Mouse (Mus musculus) stomach, postnatal 0 days (tissue): ENCODE measurements around the gene Olfr766-ps1.

Experiments
- CTCF ChIP-seq: IDR thresholded peaks from 2 replicates; pipeline ENCODE4 v1.5.1; 2016; ENCODE audit warnings: antibody characterized with exemption, low read depth, mild to moderate bottlenecking, moderate library complexity
- EP300 ChIP-seq: optimal IDR thresholded peaks from 2 replicates; pipeline ENCODE3; 2016; ENCODE audit warnings: antibody characterized with exemption

DNA sequence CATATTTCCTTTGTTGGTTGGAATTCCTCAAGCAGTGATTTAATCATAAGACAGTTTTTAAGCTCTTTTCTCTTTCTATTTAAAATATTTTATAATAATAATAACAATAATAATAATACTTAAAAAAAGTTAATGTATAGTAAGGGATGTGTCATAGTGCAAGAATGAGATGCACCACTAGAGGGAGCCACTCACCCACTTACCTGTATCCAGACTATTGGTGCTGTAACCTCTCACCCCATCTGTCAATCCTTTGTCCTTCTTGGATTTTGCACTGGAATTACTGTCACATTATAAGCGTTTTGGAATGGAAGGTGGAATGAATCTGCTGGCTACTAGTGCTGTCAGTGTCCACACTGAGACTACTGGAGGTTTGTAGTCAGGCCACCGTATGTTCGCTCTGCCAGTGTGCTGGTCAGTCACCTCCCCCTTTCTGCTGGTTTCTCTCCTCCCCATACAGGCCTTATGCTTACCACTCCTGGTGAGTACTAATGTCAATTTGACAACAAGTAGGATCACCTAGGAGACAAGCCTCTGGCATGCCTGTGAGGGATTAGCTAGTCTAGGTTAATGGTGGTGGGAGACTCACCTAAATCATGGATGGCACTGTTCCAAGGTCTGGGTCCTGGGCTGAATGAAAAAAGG is 42.6 kb downstream of the Olfr766-ps1 start:
- TF ChIP-seq CTCF (peak; percentile 79), EP300 (no peak)
